Mouse (Mus musculus): ENCODE results near the gene BC107364. TPM values are rescaled to one million over a fixed set of nuclear protein-coding genes. Genes with fewer than 3 reads are reported as not detected.
"Not testable (repeated sequence)": the region's sequence is repeated elsewhere in the genome, so short reads cannot be mapped to it uniquely, and the experiment has no call there.

The BC107364 gene
- polyA plus RNA-seq, 1 experiment from 2014 or later: not detected

DNA sequence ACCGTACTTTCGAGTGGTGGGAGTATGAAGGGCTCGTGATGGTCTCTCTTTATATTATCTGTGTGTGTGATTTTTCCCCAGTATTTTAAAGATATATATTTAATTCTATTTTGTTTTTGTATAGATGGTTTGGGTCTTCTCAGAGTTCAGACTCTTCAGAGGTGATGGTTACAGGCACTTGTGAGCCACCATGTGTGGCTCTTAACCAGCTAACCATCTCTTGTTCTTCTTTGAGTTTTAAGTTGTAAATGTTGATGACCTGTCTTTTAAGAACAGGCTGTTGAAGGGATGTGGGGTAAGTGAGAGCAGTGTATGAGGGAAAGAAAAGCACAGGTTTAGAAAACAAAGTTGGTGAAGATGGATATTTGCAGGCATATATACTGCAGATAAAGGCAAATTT is 42.8 kb upstream of the BC107364 start:
- no peak overlapping the region for H3K27ac ChIP-seq (replicated peaks)
- H3K4me1 ChIP-seq (replicated peaks): peaks cover 4% of the 10 kb centered on the region
- H3K36me3 ChIP-seq: no peaks in the 10 kb centered on the region
- no peak overlapping the region for H3K4me3 ChIP-seq
- 94% methylated on average over 3 of the region's 3 CpGs for WGBS
- no peaks in the 10 kb centered on the region for H3K27me3 ChIP-seq
- no peak overlapping the region for H3K4me2 ChIP-seq
- no peaks in the 10 kb centered on the region for H3K9me3 ChIP-seq
- no peak for ATAC-seq (ENCODE audit: low read depth)
- H3K9ac ChIP-seq: no peak overlapping the region

DNA sequence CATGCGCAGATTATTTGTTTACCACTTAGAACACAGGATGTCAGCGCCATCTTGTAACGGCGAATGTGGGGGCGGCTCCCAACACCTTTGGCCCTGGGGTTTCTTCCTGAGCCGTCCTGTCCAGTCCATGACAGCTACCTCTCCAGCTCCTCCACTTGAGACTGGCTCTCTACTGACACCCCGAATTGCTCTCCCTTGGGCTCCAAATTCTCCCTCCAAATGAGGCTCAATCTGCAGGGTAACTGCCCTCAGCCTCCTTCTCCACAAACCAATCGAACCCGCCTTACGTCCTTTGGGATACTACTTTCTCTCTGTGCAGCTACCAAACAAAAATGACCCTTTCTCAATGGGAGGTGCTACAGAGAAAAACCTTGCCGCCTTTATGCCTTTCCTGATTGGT is 42.4 kb upstream of the BC107364 start:
- not testable (repeated sequence) for H3K9ac ChIP-seq; ATAC-seq (ENCODE audit: low read depth)
- WGBS: 96% methylated on average over 6 of the region's 11 CpGs

DNA sequence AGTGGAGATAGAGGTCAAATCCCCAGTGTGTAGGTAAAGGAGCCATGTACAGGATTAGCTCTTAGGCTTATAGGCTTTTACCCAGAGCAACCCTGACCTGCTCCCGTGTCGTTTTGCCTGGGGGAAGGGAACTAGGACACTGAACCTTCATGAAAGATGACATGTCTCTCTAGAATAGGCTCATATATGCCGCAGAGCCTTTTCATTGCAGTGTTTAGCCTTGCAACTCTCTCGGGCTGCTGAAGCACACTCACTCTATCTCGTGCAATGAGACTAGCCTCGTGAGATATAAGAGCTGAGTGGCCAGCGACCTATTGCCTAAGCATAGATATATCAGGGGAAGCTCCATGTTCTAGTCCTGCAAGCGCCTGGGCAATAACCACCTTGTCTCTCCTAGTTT is 37.5 kb upstream of the BC107364 start:
- H3K36me3 ChIP-seq; H3K9me3 ChIP-seq; H3K9ac ChIP-seq; H3K4me1 ChIP-seq (replicated peaks); H3K4me3 ChIP-seq; H3K27me3 ChIP-seq; ATAC-seq (ENCODE audit: low read depth): not testable (repeated sequence)
- H3K27ac ChIP-seq (replicated peaks): peak overlapping the region; percentile 88
- WGBS: 35% methylated on average over 5 of the region's 8 CpGs
- peak overlapping the region; percentile 30; the same call in 1 of the 2 replicates for H3K4me2 ChIP-seq

More for the DNA sequence above, 42.4 kb upstream of the BC107364 start:
- H3K27ac ChIP-seq (replicated peaks); H3K27me3 ChIP-seq; H3K4me3 ChIP-seq; H3K36me3 ChIP-seq; H3K9me3 ChIP-seq; H3K4me2 ChIP-seq; H3K4me1 ChIP-seq (replicated peaks): not testable (repeated sequence)

DNA sequence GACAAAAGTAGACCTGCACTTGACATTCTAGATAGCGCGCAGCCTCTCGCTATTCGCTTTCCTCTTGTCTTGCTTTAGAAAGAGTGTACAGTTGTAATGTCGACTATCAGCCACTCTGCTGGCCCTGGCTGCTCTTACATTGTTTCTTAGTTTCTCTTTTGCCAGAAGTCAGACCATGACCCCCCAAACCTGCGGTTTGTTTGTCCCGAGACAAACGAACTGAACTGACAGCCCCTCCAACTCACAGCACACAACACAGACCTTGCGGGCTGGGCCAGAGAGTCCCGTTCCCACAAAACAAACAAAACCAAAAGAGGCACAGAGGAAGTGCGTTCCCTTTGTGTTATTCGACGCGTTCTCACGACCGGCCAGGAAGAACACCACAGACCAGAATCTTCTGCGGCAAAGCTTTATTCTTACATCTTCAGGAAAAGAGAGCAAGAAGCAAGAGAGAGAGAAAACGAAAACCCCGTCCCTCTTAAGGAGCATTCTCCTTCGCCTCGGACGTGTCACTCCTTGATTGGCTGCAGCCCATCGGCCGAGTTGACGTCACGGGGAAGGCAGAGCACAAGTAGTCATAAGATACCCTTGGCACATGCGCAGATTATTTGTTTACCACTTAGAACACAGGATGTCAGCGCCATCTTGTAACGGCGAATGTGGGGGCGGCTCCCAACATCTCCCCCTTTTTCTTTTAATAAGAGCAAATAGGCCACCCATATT is 37.0 kb upstream of the BC107364 start:
- peaks cover 13% of the 10 kb centered on the region for H3K27me3 ChIP-seq
- H3K27ac ChIP-seq (replicated peaks): peak overlapping the region; percentile 88
- not testable (repeated sequence) for H3K4me1 ChIP-seq (replicated peaks); H3K36me3 ChIP-seq; H3K4me2 ChIP-seq; H3K9me3 ChIP-seq
- H3K4me3 ChIP-seq: peak overlapping the region; percentile 28
- WGBS: 0% methylated on average over 9 of the region's 31 CpGs
- peak overlapping the region; percentile 63 for H3K9ac ChIP-seq
- ATAC-seq (ENCODE audit: low read depth): peak; percentile 75

DNA sequence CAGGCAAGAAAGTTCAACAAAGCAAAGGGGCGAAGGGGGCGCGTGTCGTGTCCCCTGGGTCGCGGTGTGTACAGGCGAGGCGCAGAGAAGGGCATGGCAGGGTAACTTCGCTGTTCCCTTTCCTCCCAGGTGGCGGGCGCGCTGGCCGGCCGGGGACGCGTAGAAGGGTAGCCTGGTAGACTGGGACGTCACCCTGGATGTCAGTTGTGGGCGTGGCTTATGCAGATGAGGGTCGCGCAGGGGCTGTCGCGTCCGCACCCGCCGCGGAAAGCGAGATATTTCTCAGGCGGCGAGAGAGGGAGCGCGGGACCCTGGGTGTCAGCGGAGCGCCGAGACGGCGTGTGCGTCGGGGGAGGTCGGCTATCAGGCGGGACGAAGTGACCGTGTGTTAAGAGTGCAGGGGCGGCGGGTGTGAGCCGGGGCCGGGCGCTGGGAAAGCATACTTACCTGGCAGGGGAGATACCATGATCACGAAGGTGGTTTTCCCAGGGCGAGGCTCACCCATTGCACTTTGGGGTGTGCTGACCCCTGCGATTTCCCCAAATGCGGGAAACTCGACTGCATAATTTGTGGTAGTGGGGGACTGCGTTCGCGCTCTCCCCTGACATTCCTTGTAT is 36.3 kb upstream of the BC107364 start:
- not testable (repeated sequence) for H3K4me1 ChIP-seq (replicated peaks); H3K36me3 ChIP-seq; H3K9me3 ChIP-seq
- ATAC-seq (ENCODE audit: low read depth): peak; percentile 87
- H3K4me3 ChIP-seq: peak overlapping the region; percentile 33
- H3K9ac ChIP-seq: peak overlapping the region; percentile 63
- WGBS: 0% methylated on average over 1 of the region's 55 CpGs
- H3K27me3 ChIP-seq: peaks cover 20% of the 10 kb centered on the region
- H3K4me2 ChIP-seq: peak overlapping the region; percentile 56
- peak overlapping the region; percentile 91 for H3K27ac ChIP-seq (replicated peaks)

DNA sequence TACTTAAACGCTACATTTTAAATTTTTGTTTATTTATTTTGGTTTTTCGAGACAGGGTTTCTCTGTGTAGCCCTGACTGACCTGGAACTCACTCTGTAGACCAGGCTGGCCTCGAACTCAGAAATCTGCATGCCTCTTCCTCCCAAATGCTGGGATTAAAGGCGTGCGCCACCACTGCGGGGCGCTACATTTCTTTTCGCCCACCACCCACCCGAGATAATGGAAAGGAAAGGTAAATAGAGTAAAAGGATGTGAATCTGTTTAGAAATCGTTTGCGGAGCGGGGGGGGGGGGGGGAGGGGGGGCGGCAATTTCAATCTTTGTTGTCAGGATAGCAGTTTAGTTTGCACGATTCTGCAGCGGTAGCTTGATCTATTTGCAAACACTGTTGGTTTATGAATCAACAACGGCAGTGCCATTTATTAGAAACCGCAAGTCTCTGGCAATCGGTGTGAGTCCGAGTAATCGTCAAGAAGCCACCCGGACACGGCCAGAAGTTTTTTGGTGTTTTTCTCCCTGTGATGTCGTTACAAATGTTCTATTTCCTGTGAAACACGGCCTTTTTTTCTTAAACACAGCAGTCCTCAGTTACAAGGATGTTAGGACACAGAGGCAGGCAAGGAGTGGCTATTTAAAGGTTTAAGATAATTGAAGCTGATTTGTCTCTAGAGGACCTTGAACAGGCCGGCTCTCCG is 35.6 kb upstream of the BC107364 start:
- Histone ChIP-seq H3K4me1 (replicated peaks) (peaks cover 10% of the 10 kb centered on the region; the same call in 1 of the 2 replicates), H3K9me3 (no peaks in the 10 kb centered on the region), H3K9ac (peak overlapping the region; percentile 63), H3K36me3 (no peaks in the 10 kb centered on the region), H3K27me3 (peaks cover 20% of the 10 kb centered on the region), H3K4me3 (peak overlapping the region; percentile 33), H3K4me2 (peak overlapping the region; percentile 56), H3K27ac (replicated peaks) (peak overlapping the region; percentile 91)
- 4% methylated on average over 26 of the region's 26 CpGs for WGBS
- no peak for ATAC-seq (ENCODE audit: low read depth)

DNA sequence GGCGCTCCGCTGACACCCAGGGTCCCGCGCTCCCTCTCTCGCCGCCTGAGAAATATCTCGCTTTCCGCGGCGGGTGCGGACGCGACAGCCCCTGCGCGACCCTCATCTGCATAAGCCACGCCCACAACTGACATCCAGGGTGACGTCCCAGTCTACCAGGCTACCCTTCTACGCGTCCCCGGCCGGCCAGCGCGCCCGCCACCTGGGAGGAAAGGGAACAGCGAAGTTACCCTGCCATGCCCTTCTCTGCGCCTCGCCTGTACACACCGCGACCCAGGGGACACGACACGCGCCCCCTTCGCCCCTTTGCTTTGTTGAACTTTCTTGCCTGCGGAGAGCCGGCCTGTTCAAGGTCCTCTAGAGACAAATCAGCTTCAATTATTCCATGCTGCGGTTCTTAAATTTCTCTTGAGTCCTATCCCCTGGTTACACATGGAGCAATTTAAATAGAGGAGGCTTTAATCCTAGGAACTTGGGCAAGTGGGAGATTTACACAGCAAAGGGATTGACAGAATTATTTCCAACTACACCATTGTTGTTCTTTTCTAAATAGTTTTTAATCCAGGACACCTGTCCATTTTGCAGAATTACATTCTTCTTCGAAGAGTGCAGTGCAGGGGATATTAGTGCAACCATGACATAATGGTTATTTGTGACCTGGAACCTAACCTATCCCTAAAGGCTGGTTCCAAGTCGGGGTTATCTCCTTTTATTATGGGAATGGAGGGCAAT is 34.9 kb upstream of the BC107364 start:
- peak overlapping the region; percentile 56 for H3K4me2 ChIP-seq
- H3K9ac ChIP-seq: peak overlapping the region; percentile 52; the same call in 1 of the 2 replicates
- not testable (repeated sequence) for H3K9me3 ChIP-seq; H3K36me3 ChIP-seq; H3K4me1 ChIP-seq (replicated peaks)
- peak overlapping the region; percentile 91 for H3K27ac ChIP-seq (replicated peaks)
- peak; percentile 79 for ATAC-seq (ENCODE audit: low read depth)
- H3K27me3 ChIP-seq: peaks cover 20% of the 10 kb centered on the region
- WGBS: 8% methylated on average over 8 of the region's 38 CpGs
- H3K4me3 ChIP-seq: peak overlapping the region; percentile 33

DNA sequence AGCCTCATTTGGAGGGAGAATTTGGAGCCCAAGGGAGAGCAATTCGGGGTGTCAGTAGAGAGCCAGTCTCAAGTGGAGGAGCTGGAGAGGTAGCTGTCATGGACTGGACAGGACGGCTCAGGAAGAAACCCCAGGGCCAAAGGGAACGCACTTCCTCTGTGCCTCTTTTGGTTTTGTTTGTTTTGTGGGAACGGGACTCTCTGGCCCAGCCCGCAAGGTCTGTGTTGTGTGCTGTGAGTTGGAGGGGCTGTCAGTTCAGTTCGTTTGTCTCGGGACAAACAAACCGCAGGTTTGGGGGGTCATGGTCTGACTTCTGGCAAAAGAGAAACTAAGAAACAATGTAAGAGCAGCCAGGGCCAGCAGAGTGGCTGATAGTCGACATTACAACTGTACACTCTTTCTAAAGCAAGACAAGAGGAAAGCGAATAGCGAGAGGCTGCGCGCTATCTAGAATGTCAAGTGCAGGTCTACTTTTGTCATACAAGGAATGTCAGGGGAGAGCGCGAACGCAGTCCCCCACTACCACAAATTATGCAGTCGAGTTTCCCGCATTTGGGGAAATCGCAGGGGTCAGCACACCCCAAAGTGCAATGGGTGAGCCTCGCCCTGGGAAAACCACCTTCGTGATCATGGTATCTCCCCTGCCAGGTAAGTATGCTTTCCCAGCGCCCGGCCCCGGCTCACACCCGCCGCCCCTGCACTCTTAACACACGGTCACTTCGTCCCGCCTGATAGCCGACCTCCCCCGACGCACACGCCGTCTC is 34.1 kb upstream of the BC107364 start:
- not testable (repeated sequence) for H3K9ac ChIP-seq; H3K27ac ChIP-seq (replicated peaks)
- WGBS: 3% methylated on average over 4 of the region's 34 CpGs

DNA sequence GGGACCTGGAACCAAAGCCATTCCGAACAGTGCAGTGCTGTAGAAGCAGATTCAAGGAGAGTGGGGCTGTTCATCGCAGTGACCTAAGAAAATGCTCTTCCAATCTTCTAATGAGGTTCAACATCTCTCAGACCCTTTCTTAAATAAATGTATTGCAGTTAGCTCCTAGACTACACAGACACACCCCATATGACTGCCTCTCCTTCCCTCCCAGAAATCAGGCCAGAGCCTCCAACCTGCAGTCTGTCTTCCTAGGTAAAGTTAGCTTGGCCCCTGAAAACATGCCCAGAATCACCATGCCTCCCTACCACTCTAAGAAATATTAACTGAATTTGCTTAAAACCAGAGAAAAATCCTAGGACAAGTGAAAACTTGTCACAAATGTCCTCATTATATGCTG is 33.3 kb upstream of the BC107364 start:
- Histone ChIP-seq H3K27me3 (peaks cover 26% of the 10 kb centered on the region), H3K9ac (no peak overlapping the region)

More for the DNA sequence above, 34.1 kb upstream of the BC107364 start:
- H3K36me3 ChIP-seq; H3K4me2 ChIP-seq; H3K9me3 ChIP-seq; H3K4me3 ChIP-seq; H3K4me1 ChIP-seq (replicated peaks): not testable (repeated sequence)
- ATAC-seq (ENCODE audit: low read depth): peak; percentile 26
- H3K27me3 ChIP-seq: peaks cover 20% of the 10 kb centered on the region

DNA sequence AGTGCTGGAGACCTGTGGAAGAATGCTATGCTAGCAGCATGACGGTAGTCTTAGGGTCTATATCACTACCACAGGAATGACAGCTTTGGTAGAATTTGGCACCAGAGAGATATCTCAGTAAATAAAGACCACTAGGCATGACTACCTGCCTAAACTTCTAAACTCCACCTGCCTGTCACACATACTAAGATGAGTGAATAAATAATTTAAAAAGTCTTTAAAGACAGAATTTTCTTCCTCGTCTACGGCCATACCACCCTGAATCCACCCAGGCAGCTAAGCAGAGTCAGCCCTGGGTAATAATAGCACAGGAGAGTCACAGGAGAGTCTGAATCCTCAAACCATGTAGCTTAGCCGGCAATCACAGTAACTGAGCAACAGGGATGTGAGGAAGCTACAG is 32.8 kb upstream of the BC107364 start:
- H3K27me3 ChIP-seq: peaks cover 26% of the 10 kb centered on the region
- WGBS: 79% methylated on average over 4 of the region's 4 CpGs
- H3K4me2 ChIP-seq: no peak overlapping the region
- no peaks in the 10 kb centered on the region for H3K9me3 ChIP-seq
- no peaks in the 10 kb centered on the region for H3K36me3 ChIP-seq
- no peak overlapping the region for H3K27ac ChIP-seq (replicated peaks)
- H3K4me1 ChIP-seq (replicated peaks): peaks cover 10% of the 10 kb centered on the region; the same call in 1 of the 2 replicates
- H3K9ac ChIP-seq: no peak overlapping the region
- no peak overlapping the region for H3K4me3 ChIP-seq
- ATAC-seq (ENCODE audit: low read depth): no peak

More for the DNA sequence above, 33.3 kb upstream of the BC107364 start:
- Histone ChIP-seq H3K4me1 (replicated peaks) (peaks cover 10% of the 10 kb centered on the region; the same call in 1 of the 2 replicates), H3K9me3 (no peaks in the 10 kb centered on the region), H3K4me3 (no peak overlapping the region), H3K4me2 (0 out of 2 replicates have a peak overlapping the region, but pooled peaks have one; percentile 11), H3K27ac (replicated peaks) (no peak overlapping the region), H3K36me3 (no peaks in the 10 kb centered on the region)
- no peak for ATAC-seq (ENCODE audit: low read depth)
- 85% methylated on average over 2 of the region's 2 CpGs for WGBS

DNA sequence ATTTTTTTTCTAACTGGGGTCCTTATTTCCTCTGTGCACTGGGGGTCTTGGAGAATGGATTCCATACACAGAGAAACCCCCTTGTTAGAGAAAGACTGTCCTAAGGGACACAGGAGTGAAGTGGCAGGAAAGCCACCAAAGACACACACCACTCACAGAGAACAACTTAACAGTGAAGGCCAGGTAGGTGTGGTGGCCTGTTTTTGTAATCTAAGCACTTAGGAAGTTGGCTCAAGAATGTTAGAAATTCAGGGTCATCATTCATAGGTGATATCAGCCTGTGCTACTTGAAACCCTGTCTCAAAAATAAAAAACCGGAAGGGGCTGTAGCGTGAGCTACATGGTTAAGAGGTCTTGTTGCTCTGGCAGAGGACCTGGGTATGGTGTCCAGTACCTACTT is 31.8 kb upstream of the BC107364 start:
- H3K4me3 ChIP-seq: no peak overlapping the region

More for the DNA sequence above, 31.8 kb upstream of the BC107364 start:
- Histone ChIP-seq H3K9me3 (no peaks in the 10 kb centered on the region), H3K27ac (replicated peaks) (no peak overlapping the region), H3K4me1 (replicated peaks) (peaks cover 10% of the 10 kb centered on the region; the same call in 1 of the 2 replicates), H3K27me3 (peaks cover 30% of the 10 kb centered on the region), H3K4me2 (no peak overlapping the region), H3K36me3 (no peaks in the 10 kb centered on the region), H3K9ac (no peak overlapping the region)
- WGBS: 91% methylated on average over 2 of the region's 2 CpGs
- no peak for ATAC-seq (ENCODE audit: low read depth)
